Mouse (Mus musculus) spleen, postnatal 10 days (tissue): ENCODE results near the gene Ier5.
A peak's percentile ranks its signal among the peaks of the same experiment; 100 is the strongest.

Experiments
- DNase-seq, 2 experiments: peaks; one replicate each; pipeline ENCODE4 v3.0.0; 2021 to 2022; ENCODE audit warnings: low spot score in 2 of 2

Gene Ier5

DNA sequence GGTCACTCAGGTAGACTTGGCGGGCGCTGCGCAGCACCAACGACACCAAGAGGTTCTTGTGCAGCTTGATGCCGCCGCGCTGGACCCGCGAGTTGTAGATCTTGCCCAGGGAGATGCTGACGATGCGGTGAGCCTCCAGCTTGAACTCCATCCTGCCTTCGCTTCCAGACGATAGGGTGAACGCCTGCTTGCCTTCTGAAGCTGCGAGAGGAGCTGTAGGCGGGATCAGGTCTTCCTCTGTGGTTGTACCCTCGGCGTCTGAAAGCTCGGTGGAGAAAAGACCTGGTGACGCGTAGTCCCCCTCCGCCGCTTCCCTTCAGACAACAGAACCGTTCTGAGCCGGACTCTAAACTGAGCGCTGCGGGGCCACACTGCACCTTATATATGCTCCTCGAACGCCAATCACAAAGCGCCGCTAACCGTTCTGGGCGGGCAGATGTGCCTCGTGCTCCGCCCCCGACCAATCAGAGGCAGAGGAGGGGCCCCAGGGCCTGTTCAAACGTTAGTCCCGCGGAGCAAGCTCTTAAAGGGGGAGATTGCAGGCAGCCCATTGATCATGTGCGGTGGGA lies at the start of gene Ier5:
Gene Ier5, minus strand, starts transcription at position 357 of the 569 bp plus-strand sequence.
- DNase-seq: peak; percentile 95 to 98

DNA sequence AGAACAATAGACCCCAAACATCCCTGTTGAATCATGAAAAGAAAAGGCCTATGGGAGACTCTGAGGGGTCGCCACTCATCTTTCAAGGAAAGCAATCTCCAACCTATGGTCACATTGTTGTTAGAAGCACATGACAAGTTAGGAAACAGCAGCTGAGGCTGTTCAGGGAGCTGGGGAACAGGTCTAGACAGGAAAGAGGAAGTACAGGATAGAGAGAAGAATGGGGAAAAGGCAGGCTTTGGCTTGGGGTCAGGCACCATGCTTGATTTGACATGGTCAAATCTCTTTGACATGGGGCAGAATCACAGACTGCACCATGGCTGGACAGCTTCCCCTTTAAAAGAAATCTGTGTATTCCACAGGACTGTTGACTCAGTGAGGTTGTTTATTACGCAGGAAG lies 47.8 kb upstream of the Ier5 start:
- no peak for DNase-seq

DNA sequence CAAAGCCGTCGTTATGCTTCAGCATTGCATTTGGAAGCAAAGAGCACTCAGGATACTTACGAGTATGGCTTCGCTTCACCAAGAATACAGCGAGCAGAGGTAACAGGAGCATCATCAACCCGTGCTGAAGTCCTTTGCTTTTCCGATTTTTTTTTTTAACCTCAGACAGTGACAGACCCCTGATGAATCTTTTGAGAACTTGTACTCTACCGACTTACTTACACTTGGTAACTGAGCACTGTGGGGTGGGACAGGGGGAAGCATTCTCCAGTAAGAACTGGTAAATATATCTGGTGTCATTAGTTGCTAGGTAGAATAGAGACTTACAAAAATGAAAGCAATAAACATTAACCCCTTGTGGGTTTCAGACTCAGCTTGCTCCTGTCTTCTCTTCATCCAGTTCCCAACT lies 47.1 kb upstream of the Ier5 start, which contains the start of gene Mr1:
Gene Mr1, minus strand, starts transcription at position 243 of the 409 bp plus-strand sequence.
- DNase-seq: peak; percentile 8 to 43

DNA sequence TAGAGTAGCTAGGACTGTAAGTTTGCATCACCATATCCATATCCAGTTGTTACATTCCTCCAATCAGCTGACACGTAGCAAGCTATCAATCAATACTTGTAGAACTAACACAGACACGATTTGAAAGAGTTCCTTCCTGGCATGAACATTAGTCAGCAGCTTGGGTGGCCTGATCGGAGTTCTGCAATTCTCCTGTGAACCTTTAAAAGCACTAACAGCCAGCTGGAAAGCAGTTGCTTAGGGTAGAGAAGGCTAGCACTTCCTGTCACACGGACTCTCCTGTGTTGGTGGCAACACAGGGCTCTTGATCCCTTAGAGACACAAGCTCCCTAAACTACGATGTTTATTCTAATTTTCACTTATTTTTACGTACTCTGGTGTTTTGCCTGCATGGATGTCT lies 46.2 kb upstream of the Ier5 start:
- peak; percentile 20 to 26 for DNase-seq

DNA sequence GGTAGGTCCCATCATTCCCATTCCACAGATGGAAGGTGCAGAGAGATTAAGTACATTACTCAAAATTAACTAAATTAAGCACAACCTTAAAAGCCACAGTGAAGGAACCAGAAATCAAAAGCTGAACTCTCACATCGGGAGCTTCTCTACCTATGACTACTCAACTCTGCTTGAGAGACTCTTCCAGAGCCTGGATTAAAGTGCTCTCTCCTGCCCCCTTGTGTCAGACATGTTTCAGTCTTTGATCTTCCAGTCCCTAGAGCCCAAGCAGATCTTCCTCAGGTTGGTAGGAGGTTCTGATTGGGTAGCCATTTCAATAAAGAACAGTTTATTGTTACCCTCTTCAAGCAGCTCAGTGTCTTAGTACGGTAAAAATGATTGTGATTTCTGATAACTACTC lies 40.6 kb upstream of the Ier5 start:
- peak; percentile 45 to 81 for DNase-seq

DNA sequence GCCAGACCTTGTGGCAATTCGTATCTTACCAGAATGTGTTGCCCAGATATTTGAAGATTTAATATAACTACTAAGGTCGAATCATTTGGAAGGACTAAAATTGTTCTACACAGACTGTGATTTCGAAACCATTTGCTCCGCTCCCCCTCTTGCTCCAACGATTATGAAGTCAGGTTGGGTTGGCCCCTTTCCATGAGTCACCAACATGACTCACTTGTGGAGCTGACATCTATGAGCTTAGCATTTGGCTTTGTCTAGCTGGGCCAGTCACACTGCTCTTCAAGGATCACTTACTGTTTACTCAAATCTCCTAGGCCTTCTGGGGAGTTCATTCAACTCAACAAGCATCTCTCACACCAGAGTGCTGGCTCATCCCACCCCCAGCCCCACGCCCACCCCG lies 39.4 kb upstream of the Ier5 start:
- DNase-seq: no peak

DNA sequence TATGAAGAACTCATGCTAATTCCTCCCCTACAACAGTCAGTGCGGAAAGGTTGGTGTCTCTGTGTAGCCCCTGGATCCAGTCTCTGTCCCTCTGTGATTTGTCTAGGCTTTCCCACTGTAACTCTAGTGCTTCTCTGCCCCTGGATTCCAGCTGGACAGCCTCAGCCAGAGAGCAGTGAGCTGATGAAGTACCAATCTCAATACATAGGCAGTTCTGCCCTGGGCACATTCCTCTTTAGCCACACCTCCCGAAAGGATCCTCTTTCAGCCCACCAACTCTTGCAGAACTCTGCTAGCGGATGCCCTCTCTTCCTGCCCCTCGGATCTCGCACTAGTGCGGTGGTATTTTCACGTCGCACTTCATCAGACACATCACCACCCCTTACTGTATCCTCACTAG lies 35.4 kb upstream of the Ier5 start:
- no peak for DNase-seq

DNA sequence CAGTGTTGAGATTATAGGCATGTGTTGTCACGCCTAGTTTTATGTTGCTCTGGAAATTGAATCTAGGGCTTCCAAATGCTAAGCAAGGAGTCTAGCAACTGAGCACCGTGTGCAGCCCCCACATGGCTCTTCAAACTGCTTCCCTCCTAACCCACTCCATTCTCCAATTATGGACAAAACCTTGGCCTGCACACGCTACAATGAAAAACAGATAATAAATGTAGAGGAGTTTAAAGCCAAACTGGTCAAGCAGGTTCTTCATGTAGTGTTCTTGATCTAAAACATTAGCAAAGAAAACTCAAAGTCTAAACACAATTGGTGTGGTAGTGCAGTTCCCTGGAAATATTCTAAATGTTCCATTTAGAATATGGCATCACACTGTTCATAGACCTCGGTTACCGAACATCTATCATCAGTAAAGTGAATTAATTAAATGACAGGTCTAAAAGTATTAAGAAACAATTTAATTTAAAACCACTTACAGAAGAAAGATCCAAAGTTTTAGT lies 28.0 kb upstream of the Ier5 start:
- no peak for DNase-seq

DNA sequence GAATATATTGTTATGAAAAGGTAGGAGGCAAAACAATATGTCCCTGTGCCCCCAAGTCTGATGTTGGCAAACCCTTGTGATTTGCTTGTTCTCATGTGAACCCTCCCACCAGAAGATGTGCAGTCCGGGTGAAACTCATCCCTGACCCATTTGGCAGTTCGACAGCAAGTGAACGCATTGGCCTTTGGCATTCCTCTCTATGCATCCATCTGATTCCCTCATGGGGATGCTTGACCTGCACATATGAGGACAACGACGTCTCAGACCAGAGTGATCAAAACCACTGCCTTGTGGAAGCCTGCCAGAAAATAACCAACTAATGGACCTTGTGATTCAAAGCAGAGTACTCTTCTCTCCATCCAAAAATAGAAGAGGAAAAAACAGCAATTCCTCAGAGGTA lies 27.3 kb upstream of the Ier5 start:
- DNase-seq: no peak

DNA sequence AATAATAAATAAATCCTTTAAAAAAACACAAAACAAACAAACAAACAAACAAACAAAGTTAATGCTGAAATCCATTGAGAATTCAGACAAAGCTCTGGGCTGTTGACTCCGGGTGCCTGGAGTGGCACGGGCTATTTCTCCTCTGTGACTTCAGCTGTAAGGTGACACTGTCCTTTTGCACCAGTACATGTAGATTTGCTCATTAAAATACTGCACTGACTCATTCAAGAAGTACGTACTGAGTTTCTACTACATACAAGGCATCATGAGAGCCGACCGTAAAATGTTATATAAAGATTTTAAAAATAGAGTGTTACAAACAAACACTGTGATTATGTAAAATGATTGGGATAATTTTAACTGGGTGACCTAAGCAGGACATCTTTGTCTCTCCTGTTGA lies 25.0 kb upstream of the Ier5 start:
- no peak for DNase-seq

DNA sequence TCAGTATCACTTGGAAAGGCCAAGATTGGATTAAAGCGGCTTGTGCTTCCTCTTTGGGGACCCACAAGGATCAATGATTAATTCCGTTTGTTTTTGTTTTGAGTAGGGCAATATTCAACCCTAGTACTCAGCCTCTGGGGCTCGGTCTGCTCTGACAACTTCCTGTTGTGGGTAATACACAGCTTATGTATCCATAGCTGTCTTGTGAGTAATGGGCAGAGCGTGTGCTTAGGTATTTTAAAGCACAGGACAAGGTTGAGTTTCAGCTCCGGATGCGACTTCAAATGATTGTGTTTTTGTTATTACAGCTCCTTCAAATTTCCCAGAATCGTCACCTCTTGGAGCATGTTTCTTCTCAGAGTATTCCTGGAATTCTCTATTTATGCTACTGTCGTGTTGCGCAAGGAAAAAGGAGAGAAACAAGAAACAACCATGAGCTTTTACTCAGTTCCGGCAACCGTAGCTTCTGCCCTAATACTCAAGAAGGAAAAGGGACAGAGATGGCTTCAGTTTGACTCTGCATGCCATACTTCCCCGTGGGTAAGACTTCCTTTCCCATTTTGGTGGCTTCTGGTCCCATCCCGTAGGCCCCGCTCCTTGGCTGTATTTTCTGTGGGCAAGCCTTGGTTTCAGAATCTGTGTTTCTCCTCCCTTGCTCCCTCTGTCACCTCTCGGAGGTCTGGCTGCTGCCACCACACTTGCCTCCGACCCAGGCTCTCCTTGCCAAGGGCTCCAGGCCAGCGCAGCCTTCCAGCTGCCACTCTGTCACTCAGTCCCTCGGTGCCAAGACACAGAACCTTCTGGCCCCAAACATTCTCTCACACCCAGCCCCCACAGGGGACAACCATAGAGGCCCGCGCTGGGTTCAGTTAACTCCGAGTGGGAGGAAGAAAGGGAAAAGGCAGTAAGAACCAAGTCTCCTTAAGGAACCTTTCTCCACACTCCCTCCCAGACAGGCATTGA lies 22.8 kb upstream of the Ier5 start:
- no peak for DNase-seq

DNA sequence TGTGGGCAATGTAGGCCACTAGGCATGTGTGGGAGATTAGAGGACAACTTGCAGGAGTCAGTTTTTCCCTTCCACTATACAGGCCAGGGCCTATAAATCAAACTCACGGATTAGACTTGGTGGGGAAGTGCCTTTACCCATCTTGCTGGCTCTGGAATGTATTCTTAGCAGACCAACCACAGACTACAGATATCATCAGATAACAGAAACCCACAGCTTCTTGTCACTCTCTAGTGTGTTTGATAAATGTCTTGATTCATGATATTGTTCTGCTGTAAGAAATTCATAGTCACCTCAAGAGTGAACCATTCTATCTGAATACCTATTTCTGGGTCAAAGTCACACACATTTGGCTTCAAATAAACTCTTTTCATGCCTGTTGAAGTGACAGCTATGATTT lies 20.3 kb upstream of the Ier5 start:
- DNase-seq: no peak

DNA sequence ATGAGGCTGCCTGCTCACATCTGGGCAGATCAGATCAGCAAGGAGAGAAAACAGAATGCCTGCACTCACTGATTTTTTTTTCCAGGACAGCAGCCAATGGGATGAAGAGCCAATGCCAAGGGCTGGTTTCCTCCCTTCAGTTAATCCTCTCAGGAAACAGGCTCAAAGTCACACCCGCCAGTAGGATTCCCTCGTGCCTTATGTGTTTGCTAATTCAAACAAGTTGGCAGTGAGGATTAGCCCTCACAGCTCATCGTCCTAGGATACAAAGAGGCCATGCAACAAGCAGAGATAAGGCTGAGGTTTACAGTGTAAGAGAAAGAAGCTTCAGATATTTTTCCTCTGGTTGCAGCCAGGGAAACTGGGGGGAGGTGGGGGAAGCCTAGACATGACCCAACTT lies 14.5 kb upstream of the Ier5 start:
- DNase-seq: no peak

DNA sequence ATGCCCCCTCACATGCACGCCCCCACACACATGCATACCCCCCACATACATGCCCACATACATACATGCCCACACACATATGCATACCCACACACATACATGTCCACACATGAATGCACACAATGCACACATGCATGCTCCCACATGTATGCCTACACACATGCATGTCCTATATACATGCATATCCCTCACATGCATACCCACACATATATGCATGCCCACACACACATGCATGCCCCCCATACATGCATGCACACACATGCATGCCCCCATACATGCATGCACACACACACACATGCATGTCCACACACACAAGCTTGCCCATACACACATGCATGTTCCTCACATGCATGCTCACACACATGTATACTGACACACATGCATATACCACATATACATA lies 13.4 kb upstream of the Ier5 start:
- no peak for DNase-seq

DNA sequence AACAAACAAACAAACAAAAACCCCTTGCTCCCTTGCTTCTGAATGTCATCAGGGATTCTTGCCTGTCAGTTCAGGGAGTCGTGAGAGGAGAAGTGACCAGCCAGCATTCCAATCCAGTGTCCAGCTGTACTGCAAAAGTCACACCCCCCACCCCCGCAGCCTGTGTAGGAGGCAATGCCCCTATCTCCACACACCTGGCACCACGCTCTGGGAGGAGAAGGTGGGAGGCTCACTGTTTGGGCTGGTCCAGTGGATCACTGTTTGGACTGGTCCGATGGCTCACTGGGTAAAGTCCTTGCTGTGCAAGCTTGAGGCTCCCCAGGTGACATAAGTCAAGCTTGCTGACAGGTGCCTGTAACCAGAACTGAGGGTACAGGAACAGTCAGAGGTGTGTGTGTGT lies 12.7 kb upstream of the Ier5 start:
- no peak for DNase-seq

DNA sequence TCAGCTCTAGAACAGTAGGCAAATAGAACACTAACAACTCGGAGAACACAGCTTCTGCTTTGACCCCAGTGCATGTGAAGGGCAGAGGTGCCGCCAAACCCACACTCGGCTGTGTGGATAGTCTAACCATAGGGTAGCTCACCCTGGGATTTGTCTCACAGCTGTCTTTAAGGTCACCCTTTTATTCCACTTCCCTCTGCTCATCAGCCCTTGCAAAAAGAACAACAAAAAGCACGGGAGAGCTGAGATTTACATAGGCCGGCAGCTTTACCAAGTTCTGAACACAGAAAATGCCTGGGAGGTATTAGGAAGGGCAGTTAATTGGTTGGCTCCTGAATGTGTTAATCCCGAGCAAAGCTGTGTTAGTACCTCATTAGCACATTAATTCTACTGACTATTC lies 12.1 kb upstream of the Ier5 start:
- DNase-seq: no peak

DNA sequence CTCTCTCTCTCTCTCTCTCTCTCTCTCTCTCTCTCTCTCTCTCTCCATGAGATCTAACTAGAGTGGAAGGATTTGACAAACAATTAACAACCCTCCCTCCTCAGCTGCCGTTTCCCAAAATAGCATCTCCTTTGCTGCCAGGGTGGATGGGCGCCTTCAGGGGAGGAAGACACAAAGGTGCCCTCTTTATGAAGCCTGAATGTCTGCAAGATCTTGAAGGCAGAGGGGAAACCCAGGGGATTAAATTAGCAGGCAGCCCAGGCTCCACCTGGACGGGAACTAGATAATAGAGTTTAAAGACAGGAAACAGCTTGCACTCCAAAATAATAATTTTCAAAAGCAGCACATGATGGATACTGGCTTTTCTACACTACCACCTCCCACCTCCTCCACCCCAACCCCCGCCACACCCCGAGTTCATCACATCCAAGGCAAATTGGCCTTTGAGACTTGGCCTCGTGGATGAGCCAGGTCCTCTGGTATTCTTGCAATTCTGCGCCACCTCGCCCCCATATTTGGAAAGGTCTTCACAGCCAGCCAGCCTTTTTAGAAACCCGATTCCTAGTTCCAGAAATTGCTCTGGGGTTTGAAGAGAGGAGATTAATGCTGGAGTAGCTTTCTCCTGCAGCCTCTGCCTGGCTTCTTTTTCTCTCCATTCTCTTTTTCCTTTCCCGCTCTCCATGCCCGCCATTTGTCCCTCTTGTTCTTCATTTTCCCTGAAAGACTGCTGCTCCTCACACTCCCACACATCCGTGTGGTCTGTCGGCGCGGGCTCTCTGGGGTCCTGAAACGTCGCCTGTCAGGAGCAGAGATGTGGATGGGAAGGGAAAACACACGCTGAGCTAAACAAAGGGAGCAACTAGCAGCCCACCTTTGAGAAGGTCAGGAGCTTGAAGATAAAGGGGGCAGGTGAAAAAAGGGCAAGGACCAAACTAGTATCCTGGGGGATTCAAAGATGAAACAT lies 10.2 kb upstream of the Ier5 start:
- DNase-seq: no peak

DNA sequence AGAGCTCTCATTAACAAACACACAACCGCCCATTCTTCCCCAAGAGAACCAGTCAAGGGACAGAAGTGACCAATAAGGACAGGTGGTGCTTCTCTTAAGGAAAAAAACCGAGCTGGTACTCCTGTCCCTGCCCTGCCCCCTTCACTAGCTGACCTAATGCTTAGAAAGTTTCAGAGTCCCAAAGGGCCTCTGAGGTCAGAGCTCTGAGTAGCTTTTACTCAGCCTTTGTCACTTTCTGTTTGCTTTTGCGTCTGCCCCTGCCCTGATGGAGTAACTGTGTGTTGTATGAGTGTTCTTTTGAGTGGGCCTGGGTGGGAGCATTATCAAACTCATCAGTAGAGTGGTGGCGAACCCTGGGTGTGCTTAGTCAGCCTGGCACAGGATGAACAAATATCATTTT lies 9.0 kb upstream of the Ier5 start:
- DNase-seq: no peak

DNA sequence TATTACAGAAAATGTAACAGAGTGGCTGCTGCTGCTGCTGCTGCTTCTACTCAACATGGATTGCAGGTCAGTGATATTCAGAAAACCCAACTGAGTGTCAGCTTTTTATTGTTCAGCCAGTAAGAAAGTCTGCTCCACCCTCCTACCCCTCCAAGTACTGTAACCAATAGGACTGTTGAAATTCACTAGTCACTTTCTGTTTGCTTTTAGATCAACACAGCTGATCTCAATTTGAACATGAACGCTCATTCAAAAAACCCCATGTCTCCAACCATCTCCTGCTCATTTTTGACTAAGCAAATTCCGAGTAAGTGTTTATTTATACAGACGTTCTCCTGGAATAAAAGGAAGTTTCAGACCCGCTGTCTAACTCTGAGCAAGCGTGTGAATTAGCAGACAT lies 8.4 kb upstream of the Ier5 start:
- DNase-seq: no peak

DNA sequence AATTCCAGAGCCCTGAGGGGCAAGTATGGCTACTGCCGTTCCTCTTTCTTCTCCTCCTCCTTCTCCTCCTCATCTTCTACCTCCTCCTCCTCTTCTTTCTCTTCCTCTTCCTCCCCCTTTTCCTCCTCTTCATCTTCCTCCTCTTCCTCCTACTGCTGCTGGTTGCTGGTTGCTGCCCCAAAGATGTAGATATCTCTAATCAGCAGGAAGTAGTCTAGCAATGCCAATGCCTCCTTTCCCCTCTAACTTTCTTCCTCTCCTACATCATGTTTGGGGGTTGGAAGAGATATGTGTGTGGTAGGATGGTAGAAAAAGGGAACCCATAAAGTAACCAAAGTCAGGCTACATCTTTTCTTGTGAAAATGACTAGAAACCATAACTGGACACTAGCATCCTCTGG lies 6.9 kb upstream of the Ier5 start:
- DNase-seq: no peak

DNA sequence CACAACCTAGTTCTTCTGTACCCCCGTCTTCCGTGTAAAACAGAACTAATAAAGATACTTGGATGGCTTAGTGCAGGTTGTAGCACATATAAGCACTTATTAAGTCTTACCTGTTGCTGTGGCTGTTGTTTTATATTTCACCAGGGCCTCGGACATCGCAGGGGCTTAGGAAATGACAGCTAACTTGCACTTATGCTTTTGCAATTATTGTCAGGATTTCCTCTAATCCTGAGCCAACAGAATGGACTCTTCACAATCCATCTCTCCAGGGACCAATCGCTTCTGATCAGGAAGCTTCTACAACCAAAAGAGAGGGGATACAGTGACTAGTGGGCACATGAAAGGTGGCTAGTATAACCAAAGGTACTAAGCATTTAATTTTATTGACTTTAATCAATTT lies 4.6 kb upstream of the Ier5 start:
- DNase-seq: no peak

DNA sequence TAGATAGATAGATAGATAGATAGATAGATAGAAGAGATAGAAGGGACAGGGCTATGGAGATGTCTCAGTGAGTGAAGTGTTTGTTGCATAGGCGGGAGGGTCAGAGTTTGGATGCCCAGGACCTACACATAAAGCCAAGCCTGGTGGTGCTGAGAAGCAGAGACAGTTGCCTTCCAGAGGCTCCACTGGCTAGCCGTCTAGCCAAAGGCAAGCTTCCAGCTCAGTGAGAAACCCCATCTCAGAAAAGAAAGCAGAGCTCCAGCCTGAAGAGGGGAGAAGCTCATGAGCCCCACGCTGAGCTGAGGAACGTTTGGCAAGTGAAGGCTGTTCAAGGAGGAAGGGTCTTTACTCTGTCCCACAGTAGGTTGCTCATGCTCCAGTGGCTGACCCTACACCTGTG lies 3.2 kb upstream of the Ier5 start:
- no peak for DNase-seq
